Mouse (Mus musculus) intestine, postnatal 0 days (tissue): ENCODE results near the gene Grik4. TPM values are rescaled to one million over a fixed set of nuclear protein-coding genes. Genes with fewer than 3 reads are reported as not detected.

ENCODE experiments used
- ATAC-seq: fragments of 200-750 bp; cut with Nextera tagmentation; 2 replicates; pipeline ENCODE4 v1.8.0; 2017; ENCODE audit warnings: mild to moderate bottlenecking, moderate TSS enrichment, moderate library complexity
- H3K27ac ChIP-seq: fragments of 300-500 bp; sonication (generic); 2 replicates; pipeline ENCODE4 v1.5.1; 2014; ENCODE audit warnings: mild to moderate bottlenecking, low read depth, low read length, moderate library complexity
- H3K27me3 ChIP-seq: fragments of 300-500 bp; sonication (generic); replicated peaks from 2 replicates; pipeline ENCODE4 v1.6.1; 2014; ENCODE audit warnings: low read length, mixed read lengths; ENCODE audit not compliant: control insufficient read depth, insufficient read depth
- H3K36me3 ChIP-seq: fragments of 300-500 bp; sonication (generic); 2 replicates; pipeline ENCODE4 v1.6.1; 2014; ENCODE audit warnings: mild to moderate bottlenecking, moderate library complexity; ENCODE audit not compliant: control insufficient read depth, insufficient read depth
- H3K4me1 ChIP-seq: fragments of 300-500 bp; sonication (generic); replicated peaks from 2 replicates; pipeline ENCODE4 v1.6.1; 2014; ENCODE audit warnings: antibody characterized with exemption, low read length, mixed read lengths; ENCODE audit not compliant: control insufficient read depth, insufficient read depth
- H3K4me2 ChIP-seq: fragments of 300-500 bp; sonication (generic); replicated peaks from 2 replicates; pipeline ENCODE4 v1.6.1; 2014; ENCODE audit warnings: low read depth, mild to moderate bottlenecking, moderate library complexity
- H3K4me3 ChIP-seq: fragments of 300-500 bp; sonication (generic); 2 replicates; pipeline ENCODE4 v1.5.1; 2014; ENCODE audit warnings: low read depth, low read length
- H3K9ac ChIP-seq: fragments of 300-500 bp; sonication (generic); 2 replicates; pipeline ENCODE4 v1.6.1; 2014; ENCODE audit warnings: mild to moderate bottlenecking, low read depth, low read length
- H3K9me3 ChIP-seq: fragments of 300-500 bp; sonication (generic); 2 replicates; pipeline ENCODE4 v1.6.1; 2016; ENCODE audit warnings: mixed run types; ENCODE audit not compliant: control insufficient read depth
- CTCF ChIP-seq: sonication (generic); IDR thresholded peaks from 2 replicates; pipeline ENCODE4 v1.5.1; 2016; ENCODE audit warnings: low read depth, mild to moderate bottlenecking, control low read depth, antibody characterized with exemption, moderate library complexity
- WGBS: fragments of 180-500 bp; shearing (Covaris S2); extraction: QIAGEN DNeasy Blood & Tissue Kit; methylation state at CpG from one replicate; pipeline ENCODE4 v1.1.7; 2014; 5-methylcytosine and 5-hydroxymethylcytosine counted together
- polyA plus RNA-seq: library from polyadenylated mRNA; unstranded; fragments of >200 nt; fragmentation: Nextera tagmentation; extraction: Ambion mirVana; gene quantifications from 2 replicates; pipeline ENCODE4 v1.2.1, GENCODE M21; 2015

Grik4 gene
- polyA plus RNA-seq, 1 experiment from 2014 or later = 0.68 TPM

DNA sequence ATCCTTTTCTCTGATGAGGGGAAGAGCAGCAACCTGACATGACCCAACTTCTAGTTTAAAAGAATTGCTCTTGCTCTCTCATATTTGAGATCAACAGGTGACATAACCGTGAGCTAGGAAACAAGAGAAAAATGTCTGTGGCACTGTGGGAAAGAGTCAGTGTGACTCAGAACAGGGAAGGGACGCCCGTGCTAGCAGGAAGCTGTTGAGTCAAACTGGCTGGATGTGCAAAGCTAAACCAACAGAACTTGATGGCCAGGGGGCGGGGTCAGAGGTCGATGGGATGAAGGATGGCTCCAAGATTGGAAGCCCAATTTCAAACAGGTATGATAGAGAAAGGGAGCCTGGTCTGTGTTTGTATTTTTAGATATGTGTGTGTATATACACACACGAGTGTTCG lies 144.2 kb downstream of the Grik4 start:
- no peaks in the 10 kb centered on the region for H3K36me3 ChIP-seq
- H3K4me3 ChIP-seq = no peak overlapping the region
- no peak overlapping the region for H3K27ac ChIP-seq
- H3K27me3 ChIP-seq = no peaks in the 10 kb centered on the region
- no peak overlapping the region for H3K9ac ChIP-seq
- no peak overlapping the region for H3K4me2 ChIP-seq
- H3K4me1 ChIP-seq = peaks cover 14% of the 10 kb centered on the region; the same call in 1 of the 2 replicates
- TF ChIP-seq CTCF = no peak
- 71% methylated on average over 7 of the region's 7 CpGs for WGBS
- no peak for ATAC-seq
- no peaks in the 10 kb centered on the region for H3K9me3 ChIP-seq

DNA sequence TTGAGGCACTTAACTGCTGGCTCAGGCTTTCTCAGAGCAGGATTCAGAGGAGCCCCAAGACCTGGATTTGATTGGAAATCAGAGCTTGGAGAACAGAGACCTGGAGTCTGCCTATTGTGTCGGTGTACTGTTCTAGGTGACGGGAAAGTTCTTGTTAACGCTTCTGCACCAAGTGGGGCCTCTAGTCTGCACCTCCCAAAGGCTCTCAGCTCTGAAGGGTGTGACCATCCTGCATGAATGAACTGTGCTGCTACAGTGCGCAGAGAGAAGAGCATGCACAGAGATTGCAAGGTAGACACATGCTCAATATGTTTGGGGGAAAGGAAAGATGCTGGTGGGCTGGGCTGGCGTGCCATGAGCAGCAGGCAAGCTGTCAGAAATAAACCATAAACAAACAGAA lies 144.6 kb downstream of the Grik4 start:
- peaks cover 14% of the 10 kb centered on the region; the same call in 1 of the 2 replicates for H3K4me1 ChIP-seq
- no peak overlapping the region for H3K4me3 ChIP-seq
- TF ChIP-seq CTCF = no peak
- H3K9me3 ChIP-seq = no peaks in the 10 kb centered on the region
- H3K36me3 ChIP-seq = no peaks in the 10 kb centered on the region
- no peaks in the 10 kb centered on the region for H3K27me3 ChIP-seq
- WGBS = 71% methylated on average over 5 of the region's 5 CpGs
- H3K27ac ChIP-seq = no peak overlapping the region
- H3K4me2 ChIP-seq = no peak overlapping the region
- ATAC-seq = no peak
- H3K9ac ChIP-seq = no peak overlapping the region

DNA sequence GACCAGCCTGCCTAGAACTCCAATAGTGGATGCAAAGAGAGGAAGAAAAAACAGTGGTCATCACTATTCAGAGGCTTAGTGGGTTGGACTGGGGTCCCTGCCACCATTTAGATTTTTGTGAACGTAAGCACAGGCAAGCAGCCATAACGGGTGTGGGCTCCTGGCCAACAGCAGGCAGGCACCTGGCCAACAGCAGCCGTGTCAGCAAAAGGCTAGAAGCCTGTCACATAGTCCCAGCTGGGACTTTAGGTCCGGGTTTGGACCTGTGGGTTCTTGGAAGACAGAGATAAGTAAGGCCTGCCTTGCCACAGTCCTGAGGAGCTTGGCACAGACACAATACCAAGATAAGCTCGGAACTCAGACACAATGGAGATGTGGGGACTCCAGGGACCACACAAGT lies 145.1 kb downstream of the Grik4 start:
- 26% methylated on average over 5 of the region's 5 CpGs for WGBS
- H3K36me3 ChIP-seq = no peaks in the 10 kb centered on the region
- H3K9ac ChIP-seq = no peak overlapping the region
- no peak overlapping the region for H3K4me2 ChIP-seq
- H3K27me3 ChIP-seq = no peaks in the 10 kb centered on the region
- no peak overlapping the region for H3K27ac ChIP-seq
- peaks cover 14% of the 10 kb centered on the region; the same call in 1 of the 2 replicates for H3K4me1 ChIP-seq
- H3K9me3 ChIP-seq = no peaks in the 10 kb centered on the region
- no peak for TF ChIP-seq CTCF
- H3K4me3 ChIP-seq = no peak overlapping the region
- no peak for ATAC-seq

DNA sequence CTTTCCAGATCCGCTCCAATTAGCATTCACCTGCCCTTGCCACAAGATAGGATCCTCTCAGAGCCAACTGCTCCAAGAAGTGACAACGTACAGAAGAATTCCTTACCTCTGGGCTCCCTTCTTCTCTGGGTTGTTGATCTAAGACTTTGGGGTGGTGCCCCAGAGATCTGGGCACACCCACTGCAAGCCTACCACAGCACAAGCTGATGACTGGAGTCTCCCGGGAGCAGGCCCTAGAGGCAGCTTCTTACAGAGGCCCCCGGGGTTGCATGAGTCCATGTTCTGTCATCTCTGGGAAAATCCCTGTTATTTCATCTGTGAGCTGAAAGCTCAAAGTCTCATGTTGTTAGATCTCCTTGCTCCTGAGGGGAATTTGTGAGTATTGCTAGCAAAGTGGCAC lies 146.0 kb downstream of the Grik4 start:
- peak; percentile 85 for ATAC-seq
- no peak overlapping the region for H3K9ac ChIP-seq
- H3K27ac ChIP-seq = peak overlapping the region; percentile 62
- H3K4me2 ChIP-seq = peak overlapping the region; percentile 24; the same call in 1 of the 2 replicates
- H3K4me3 ChIP-seq = no peak overlapping the region
- H3K36me3 ChIP-seq = no peaks in the 10 kb centered on the region
- no peaks in the 10 kb centered on the region for H3K9me3 ChIP-seq
- H3K27me3 ChIP-seq = no peaks in the 10 kb centered on the region
- peaks cover 14% of the 10 kb centered on the region; the same call in 1 of the 2 replicates for H3K4me1 ChIP-seq
- 40% methylated on average over 4 of the region's 4 CpGs for WGBS
- TF ChIP-seq CTCF = no peak

DNA sequence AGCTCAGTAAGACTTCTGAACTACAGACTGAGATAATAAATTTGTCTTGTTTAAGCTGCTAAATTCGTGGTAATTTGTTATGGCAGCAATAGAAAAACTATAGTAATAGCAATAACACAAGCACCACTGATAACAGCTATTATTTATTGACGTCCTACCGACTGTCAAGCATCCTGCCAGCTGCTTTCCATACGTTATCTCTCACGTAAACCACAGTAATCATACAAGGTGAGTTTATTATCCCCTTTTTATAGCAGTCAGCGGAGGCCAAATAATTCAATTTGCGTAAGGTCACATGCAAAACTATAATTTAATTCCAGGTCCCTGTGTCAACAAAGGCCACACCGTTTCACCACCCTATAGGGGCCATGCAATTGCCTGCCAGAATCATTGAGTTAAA lies 147.0 kb downstream of the Grik4 start:
- no peak for TF ChIP-seq CTCF
- Histone ChIP-seq H3K9me3 (no peaks in the 10 kb centered on the region), H3K4me1 (peaks cover 14% of the 10 kb centered on the region), H3K27ac (no peak overlapping the region), H3K4me2 (no peak overlapping the region), H3K36me3 (no peaks in the 10 kb centered on the region), H3K27me3 (no peaks in the 10 kb centered on the region), H3K9ac (no peak overlapping the region), H3K4me3 (no peak overlapping the region)
- WGBS = 27% methylated on average over 8 of the region's 8 CpGs
- no peak for ATAC-seq

DNA sequence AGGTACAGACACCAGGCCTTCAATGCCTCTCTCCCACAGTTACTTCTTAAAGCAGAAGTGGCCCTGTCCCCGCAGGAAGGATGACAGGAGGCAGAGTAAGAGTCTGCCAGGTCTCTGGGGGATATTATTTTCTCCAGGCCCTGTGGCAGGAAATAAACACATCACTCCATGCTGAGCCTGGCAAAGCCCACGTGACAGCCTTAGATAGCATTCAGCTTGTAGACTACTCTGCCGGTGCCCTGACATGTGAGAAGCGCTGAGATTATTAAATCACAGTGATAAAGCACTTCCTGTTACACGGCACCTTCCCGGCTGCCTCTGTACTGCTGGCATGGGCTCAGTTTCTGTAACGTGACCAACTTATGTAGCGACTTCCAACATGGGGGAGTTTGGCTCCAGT lies 148.4 kb downstream of the Grik4 start:
- Histone ChIP-seq H3K4me1 (peaks cover 14% of the 10 kb centered on the region), H3K9ac (no peak overlapping the region), H3K9me3 (no peaks in the 10 kb centered on the region), H3K36me3 (no peaks in the 10 kb centered on the region), H3K4me2 (no peak overlapping the region), H3K4me3 (no peak overlapping the region), H3K27me3 (no peaks in the 10 kb centered on the region), H3K27ac (no peak overlapping the region)
- ATAC-seq = peak; percentile 63
- 15% methylated on average over 8 of the region's 8 CpGs for WGBS
- TF ChIP-seq CTCF = no peak

DNA sequence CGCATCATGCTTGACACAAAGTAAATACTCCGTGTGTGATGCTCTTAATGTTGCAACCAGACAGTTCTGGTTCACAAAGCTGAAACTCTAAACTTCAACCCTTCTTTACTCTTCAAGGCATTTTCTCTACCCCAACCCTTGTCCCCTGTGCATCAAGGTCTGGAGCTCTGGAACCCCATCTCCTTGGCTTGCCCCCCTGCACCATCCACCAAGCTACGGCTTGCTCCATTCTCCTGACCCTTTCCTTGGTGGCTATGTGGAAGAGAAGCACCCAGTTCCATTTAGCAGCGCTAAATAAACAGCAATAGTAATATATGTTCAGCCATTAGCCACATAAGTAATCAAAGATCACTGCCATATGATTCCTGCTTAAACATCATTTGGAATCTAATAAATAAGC lies 150.3 kb downstream of the Grik4 start:
- no peak overlapping the region for H3K9ac ChIP-seq
- no peak for ATAC-seq
- no peak overlapping the region for H3K27ac ChIP-seq
- H3K36me3 ChIP-seq = no peaks in the 10 kb centered on the region
- H3K9me3 ChIP-seq = no peaks in the 10 kb centered on the region
- no peak overlapping the region for H3K4me3 ChIP-seq
- no peaks in the 10 kb centered on the region for H3K27me3 ChIP-seq
- no peak for TF ChIP-seq CTCF
- peaks cover 8% of the 10 kb centered on the region; the same call in 1 of the 2 replicates for H3K4me1 ChIP-seq
- H3K4me2 ChIP-seq = no peak overlapping the region
- WGBS = 77% methylated on average over 4 of the region's 4 CpGs
